Mouse (Mus musculus): Measurements from ENCODE around the gene Rnf2. TPM values are rescaled to one million over a fixed set of nuclear protein-coding genes. Genes with fewer than 3 reads are reported as not detected.

Gene Rnf2
- polyA plus RNA-seq, 1 experiment from 2014 or later, result 64.7 TPM

DNA sequence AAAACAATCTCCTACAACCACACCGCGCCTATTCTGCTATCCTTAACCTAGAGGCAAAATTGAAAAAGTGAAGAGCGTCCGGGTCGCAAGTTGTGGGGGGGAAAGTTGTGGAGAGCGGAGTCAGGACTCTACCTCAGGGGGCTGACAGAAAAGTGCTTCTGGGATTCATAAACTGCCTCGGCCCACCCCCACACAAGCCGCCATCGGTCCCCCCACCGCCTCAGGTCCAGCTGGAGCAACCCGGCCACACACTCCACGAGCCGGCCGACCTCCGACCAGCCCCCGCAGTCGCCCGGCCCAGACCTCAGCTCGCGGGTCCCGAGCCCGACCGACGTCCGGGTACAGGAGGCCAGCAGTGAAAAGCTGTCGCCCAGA, 72.9 kb downstream of the Rnf2 start:
- Histone ChIP-seq H3K9me3 (replicated peaks; ENCODE audit: control insufficient read depth, low read length) (no peaks in the 10 kb centered on the region), H3K9ac (ENCODE audit: low read length) (peak overlapping the region; percentile 81), H3K4me1 (ENCODE audit: control insufficient read depth, insufficient read depth, low read length) (peaks cover 14% of the 10 kb centered on the region), H3K27me3 (ENCODE audit: control insufficient read depth, insufficient read depth, low read length) (no peaks in the 10 kb centered on the region), H3K27ac (ENCODE audit: low read length) (peak overlapping the region; percentile 87), H3K4me3 (ENCODE audit: low read length) (peak overlapping the region; percentile 97), H3K4me2 (ENCODE audit: low read depth, low read length) (peak overlapping the region; percentile 80), H3K36me3 (ENCODE audit: control insufficient read depth, insufficient read depth) (no peaks in the 10 kb centered on the region)
- peak; percentile 46 for ATAC-seq (replicated peaks; ENCODE audit: extremely low read depth, insufficient read depth, low FRiP score)
- under 1% methylated on average over 26 of the region's 26 CpGs for whole genome bisulfite sequencing

DNA sequence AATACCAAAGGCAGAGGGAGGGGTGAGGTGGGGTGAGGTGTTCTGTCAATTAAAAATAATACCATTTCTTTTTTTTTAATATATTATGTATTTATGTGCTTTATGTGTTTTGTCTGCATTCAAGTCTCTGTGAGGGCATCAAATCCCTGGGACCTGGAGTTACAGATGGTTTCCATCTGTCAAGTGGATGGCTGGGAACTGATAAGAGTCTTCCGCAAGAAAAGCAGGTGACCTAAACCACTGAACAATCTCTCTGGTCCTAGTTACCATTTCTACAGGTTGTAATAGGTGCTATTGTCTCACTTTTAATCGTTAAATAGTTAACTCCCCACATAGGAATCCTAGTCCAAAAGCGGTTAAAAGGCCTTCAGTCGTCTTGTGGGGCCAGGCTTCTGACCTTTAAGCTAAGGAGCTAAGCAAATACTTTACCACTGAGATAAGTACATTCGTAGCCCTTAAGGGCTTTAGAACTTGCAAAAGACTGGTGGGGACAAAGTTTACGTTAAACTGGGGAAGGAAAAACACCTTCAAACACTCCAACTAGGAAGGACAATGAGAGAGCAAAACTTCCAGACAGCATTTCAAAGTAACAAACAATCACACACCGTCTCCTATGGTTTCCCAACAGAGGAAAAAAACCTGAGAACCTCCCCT, 73.7 kb downstream of the Rnf2 start:
- peak overlapping the region; percentile 81 for H3K9ac ChIP-seq (ENCODE audit: low read length)
- H3K4me2 ChIP-seq (ENCODE audit: low read depth, low read length), result peak overlapping the region; percentile 80
- 10% methylated on average over 7 of the region's 7 CpGs for WGBS
- H3K27me3 ChIP-seq (ENCODE audit: control insufficient read depth, insufficient read depth, low read length), result no peaks in the 10 kb centered on the region
- H3K27ac ChIP-seq (ENCODE audit: low read length), result peak overlapping the region; percentile 55
- H3K4me3 ChIP-seq (ENCODE audit: low read length), result peak overlapping the region; percentile 97
- peaks cover 2% of the 10 kb centered on the region; the same call in 1 of the 2 replicates for H3K36me3 ChIP-seq (ENCODE audit: control insufficient read depth, insufficient read depth)
- peaks cover 14% of the 10 kb centered on the region for H3K4me1 ChIP-seq (ENCODE audit: control insufficient read depth, insufficient read depth, low read length)
- no peak for ATAC-seq (replicated peaks; ENCODE audit: extremely low read depth, insufficient read depth, low FRiP score)
- no peaks in the 10 kb centered on the region for H3K9me3 ChIP-seq (replicated peaks; ENCODE audit: control insufficient read depth, low read length)

DNA sequence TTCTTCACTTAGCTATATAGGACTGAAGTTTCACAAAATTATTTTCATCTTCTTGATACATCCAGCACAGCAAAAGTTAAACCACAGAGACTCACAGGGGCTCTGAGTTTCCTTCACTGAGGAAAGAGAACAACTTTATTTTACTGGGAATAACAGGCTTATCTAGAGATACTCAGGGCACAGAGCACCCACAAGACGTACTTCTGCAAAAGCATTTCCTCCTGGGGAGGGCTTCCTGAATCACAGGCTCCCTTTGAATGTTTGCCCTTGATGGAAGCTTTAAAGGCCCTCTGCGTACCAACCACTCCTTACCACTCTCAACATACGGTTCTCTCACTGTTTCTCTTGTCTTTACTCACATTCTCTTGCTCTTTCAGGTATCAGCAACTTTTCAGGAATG, 78.6 kb downstream of the Rnf2 start:
- Histone ChIP-seq H3K36me3 (ENCODE audit: control insufficient read depth, insufficient read depth) (peaks cover 14% of the 10 kb centered on the region), H3K4me1 (ENCODE audit: control insufficient read depth, insufficient read depth, low read length) (peaks cover 5% of the 10 kb centered on the region), H3K9ac (ENCODE audit: low read length) (no peak overlapping the region), H3K9me3 (replicated peaks; ENCODE audit: control insufficient read depth, low read length) (no peaks in the 10 kb centered on the region), H3K4me2 (ENCODE audit: low read depth, low read length) (no peak overlapping the region), H3K27me3 (ENCODE audit: control insufficient read depth, insufficient read depth, low read length) (no peaks in the 10 kb centered on the region), H3K27ac (ENCODE audit: low read length) (no peak overlapping the region), H3K4me3 (ENCODE audit: low read length) (no peak overlapping the region)
- WGBS, result 49% methylated on average over 3 of the region's 3 CpGs
- no peak for ATAC-seq (replicated peaks; ENCODE audit: extremely low read depth, insufficient read depth, low FRiP score)

DNA sequence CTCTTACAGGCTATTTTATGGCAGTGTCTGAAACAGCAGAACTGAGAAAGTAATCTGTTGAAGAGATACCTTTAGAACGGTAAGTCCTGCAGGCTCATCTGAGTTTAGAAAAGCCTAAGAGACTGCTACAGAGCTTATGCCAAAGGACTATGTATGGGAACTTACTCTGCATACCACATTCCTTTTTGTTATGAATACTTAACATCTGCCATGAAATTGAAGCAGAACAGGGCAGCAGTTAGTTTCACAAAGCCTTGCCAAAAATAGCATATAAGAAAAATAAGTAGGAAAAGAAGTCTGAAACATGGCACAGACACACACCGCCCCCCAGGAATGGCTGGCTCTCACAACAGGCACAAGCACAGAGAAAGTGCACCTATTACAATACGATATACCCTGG, 90.9 kb downstream of the Rnf2 start:
- H3K27me3 ChIP-seq (ENCODE audit: control insufficient read depth, insufficient read depth, low read length), result no peaks in the 10 kb centered on the region
- H3K4me1 ChIP-seq (ENCODE audit: control insufficient read depth, insufficient read depth, low read length), result no peaks in the 10 kb centered on the region
- no peak overlapping the region for H3K27ac ChIP-seq (ENCODE audit: low read length)
- 85% methylated on average over 3 of the region's 3 CpGs for WGBS
- H3K4me2 ChIP-seq (ENCODE audit: low read depth, low read length), result no peak overlapping the region
- H3K4me3 ChIP-seq (ENCODE audit: low read length), result no peak overlapping the region
- H3K9ac ChIP-seq (ENCODE audit: low read length), result no peak overlapping the region
- no peak for ATAC-seq (replicated peaks; ENCODE audit: extremely low read depth, insufficient read depth, low FRiP score)
- peaks cover 7% of the 10 kb centered on the region; the same call in 1 of the 2 replicates for H3K36me3 ChIP-seq (ENCODE audit: control insufficient read depth, insufficient read depth)
- no peaks in the 10 kb centered on the region for H3K9me3 ChIP-seq (replicated peaks; ENCODE audit: control insufficient read depth, low read length)

Small RNAs within 50 kb of the gene (microRNA-seq; reads per million reads assigned to microRNA genes)
- gene Mir7682, result 2.0 reads per million, percentile 4 among the genes with 10 or more reads in this experiment

Other genes with a start within 250 kb of the Rnf2 start
- gene Ivns1abp, start 156.5 kb downstream of the Rnf2 start, polyA plus RNA-seq (2015; fragmentation: Nextera tagmentation; extraction: Ambion mirVana), result 360 and 367 TPM in 2 replicates
- 13.4 and 14.6 TPM in 2 replicates for gene Swt1, start 72.5 kb downstream of the Rnf2 start, polyA plus RNA-seq (2015; fragmentation: Nextera tagmentation; extraction: Ambion mirVana)
- gene Trmt1l, start 72.4 kb downstream of the Rnf2 start, polyA plus RNA-seq (2015; fragmentation: Nextera tagmentation; extraction: Ambion mirVana), result 41.2 and 45.6 TPM in 2 replicates
- gene Fam129a, start 70.2 kb upstream of the Rnf2 start, polyA plus RNA-seq (2015; fragmentation: Nextera tagmentation; extraction: Ambion mirVana), result 11.9 and 13.7 TPM in 2 replicates